Mouse (Mus musculus) gastrocnemius, postnatal 10 days (tissue): ENCODE measurements around the gene Bloc1s3. TPM values are rescaled to one million over a fixed set of nuclear protein-coding genes. Genes with fewer than 3 reads are reported as not detected.
"Not testable (repeated sequence)": the region's sequence is repeated elsewhere in the genome, so short reads cannot be mapped to it uniquely, and the experiment has no call there.

ENCODE experiments used
- DNase-seq: peaks from one replicate; pipeline ENCODE4 v3.0.0; 2021; ENCODE audit warnings: mixed read lengths
- total RNA-seq, 2 experiments: library from RNA; stranded (reverse); gene quantifications; 2 replicates each; pipeline ENCODE4 v1.2.3; 2021

Gene Bloc1s3
- total RNA-seq, 2 experiments from 2014 or later, result 2.2 to 2.4 TPM

DNA sequence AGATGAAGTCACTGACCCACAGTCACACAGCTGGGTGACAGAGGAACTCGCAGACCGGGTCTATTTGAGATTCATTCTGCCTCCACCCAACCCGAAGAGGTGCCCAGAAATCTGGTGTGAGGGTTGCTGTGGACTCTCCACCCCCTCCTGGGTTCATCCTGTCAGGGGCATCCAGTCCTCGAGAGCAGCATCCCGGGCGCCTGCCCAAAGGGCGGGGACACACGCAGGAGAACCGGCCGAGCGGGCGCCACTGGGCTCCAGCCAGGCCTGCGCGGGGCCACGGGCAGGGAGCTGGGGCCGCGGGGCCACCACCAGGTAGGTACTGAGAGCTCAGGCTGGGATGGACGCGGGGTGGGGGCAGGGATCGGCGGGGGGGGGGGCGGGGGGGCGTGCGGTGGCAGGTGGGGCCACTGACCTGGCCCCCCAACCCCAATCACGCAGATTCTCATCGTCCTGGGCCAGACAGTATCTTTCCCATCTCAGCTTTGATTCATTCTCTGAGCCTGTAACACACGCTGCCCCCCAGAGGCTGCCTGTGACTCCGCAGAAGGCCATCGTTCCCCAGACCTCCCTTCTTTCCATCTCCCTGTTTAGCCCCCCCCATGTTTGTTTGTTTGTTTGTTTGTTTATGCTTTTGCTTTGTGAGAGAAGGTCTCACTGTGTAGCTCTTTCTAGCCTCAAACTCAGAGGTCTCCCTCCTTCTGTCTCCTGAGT lies 9.6 kb upstream of the Bloc1s3 start, which contains the start of gene Nkpd1:
Nkpd1 (plus strand) TSS at position 187 of the 714 bp plus-strand sequence.
- no peak for DNase-seq

DNA sequence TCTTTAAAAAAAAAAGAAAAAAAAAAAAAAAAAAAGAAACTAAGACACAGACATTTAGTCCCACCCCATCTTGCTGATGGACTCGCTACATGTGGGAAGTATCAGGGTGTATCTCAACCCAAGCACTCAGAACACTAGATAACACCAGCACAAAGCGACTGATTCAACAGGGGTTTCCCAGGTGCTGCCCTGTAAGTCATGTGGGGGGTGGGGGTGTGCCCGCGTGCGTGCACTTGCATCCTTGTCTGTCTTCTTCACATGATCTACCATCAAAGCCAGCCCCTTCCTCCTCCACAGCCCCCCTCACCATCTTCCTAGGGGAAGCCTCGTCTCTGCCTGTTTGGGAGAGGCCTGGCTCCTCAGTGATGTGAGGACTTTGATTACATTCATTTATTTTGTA lies 4.2 kb upstream of the Bloc1s3 start:
- DNase-seq, result no peak

DNA sequence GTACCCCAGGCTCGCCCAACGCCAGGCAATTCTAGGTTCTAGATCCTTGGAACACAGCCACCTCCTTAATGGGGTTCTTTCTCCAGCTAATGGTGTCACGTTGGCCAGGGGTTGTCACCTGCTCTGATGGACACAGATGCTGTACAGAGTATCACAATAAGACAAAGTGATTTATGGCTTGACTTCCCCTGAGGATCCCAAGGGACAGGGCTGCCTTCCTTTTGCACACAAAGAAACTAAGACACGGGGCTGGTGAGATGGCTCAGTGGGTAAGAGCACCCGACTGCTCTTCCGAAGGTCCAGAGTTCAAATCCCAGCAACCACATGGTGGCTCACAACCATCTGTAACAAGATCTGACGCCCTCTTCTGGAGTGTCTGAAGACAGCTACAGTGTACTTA lies 3.8 kb upstream of the Bloc1s3 start:
- DNase-seq, result not testable (repeated sequence)

DNA sequence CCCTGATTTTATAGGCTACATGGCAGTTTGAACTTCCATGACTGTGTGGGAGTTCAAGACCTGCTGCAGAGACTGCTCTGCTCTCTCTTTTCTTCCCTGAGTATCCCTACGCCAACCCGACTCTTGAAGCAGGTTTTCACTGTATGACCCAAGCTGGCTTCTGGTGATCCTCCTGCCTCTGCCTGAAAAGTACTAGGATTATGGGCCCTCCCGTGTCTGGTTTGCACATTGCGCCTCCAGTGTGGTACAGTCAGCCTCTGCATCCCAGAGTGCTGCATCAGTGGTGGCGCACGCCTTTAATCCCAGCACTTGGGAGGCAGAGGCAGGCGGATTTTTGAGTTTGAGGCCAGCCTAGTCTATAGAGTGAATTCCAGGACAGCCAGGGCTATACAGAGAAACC lies 1.6 kb upstream of the Bloc1s3 start:
- no peak for DNase-seq

DNA sequence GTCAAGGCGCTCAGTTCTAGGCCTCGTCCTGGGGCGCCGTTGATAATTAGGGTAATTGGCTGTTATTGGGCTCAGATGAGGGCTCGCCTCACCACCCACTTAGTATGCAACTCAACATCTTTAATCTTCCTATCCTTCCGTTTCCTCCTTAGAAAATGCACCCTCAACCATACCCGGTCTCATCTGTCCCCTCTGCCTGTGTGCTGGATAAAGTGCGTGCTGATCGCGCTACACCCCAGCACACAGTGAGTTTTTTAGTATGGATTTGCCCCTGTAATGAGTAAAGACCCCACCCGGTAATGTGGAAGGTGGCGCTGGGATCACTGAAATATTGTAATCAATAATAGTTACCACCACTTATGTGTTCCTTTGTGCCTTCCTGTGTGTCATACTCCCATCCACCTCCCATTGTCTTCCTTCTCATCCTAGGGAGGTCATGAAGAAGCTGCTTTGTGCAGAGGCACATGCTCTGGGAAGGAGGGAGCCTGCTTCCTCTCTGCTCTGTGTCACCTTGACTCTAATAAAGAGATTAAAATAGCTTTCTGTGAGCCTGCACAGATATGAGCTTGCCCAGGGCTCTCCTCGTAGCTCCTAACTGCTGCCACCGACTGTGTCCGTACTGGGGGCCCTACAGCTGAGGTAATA lies 879 bp upstream of the Bloc1s3 start:
- DNase-seq, result no peak

DNA sequence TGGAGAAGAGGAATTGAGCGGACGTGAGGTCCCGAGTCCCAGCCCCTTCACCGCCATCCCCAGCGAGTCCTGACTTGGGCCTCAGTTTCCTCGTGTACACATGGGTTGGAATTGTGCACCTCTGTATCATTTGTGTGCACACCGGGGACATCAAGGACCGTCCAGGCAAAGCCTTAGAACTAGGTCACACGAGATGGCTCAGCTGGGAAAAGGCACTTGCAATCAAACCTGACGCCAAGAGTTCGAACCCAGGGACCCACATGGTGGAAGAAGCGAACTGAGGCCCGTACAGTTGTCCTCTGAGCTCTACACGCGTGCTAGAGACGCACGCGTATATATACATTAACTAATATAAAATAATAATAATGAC lies 570 bp downstream of the Bloc1s3 start:
- no peak for DNase-seq

DNA sequence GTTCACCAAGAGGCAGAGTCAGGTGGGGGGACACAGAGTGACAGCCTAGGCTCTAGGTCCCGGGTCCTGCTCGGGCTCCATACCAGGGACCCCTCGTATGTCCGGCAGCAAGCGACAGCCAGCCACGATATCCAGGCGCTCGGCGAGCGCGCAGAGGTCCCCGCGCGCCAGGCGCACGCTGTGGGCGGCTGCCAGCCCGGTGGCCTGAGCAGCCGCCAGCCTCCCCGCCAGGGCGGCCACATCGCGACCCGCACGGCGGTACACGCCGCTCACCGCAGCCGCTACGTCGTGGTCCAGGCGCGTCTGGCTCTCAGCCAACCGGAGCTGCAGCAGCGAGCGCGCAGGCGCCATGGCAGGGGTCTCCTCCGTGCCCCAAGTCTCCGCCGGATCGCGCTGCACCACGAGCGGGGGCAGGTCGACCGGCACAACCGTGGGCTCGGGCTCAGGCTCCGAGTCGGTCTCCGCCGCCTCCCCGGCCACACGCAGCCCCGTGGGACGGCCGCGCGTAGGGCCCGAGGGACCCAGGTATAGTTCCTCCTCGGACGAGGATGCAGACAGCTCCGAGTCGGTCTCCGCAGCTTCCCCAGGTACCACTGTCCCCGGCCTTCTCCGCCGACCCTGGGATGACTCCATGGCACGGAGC lies 1.1 kb downstream of the Bloc1s3 start:
- peak; percentile 61 for DNase-seq

DNA sequence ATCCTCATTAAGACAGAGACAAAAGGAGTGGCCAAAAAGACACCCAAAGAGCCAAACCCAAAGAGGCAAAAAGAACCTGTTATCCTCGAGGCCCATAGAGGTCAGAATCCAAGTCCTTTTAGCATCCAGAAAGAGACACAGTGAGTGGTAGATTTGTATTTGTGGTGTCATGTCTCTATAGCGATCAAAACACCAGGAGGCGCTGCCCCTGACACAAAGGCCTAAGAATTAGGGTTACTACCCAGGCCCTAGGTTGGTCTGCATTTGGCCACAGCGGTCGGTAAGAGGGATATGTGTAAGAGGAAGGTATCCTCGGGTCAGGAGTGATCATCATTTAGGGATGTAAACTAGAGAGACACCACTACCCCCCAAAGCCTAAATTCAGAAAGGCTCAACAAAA lies 1.8 kb downstream of the Bloc1s3 start:
- DNase-seq, result no peak

DNA sequence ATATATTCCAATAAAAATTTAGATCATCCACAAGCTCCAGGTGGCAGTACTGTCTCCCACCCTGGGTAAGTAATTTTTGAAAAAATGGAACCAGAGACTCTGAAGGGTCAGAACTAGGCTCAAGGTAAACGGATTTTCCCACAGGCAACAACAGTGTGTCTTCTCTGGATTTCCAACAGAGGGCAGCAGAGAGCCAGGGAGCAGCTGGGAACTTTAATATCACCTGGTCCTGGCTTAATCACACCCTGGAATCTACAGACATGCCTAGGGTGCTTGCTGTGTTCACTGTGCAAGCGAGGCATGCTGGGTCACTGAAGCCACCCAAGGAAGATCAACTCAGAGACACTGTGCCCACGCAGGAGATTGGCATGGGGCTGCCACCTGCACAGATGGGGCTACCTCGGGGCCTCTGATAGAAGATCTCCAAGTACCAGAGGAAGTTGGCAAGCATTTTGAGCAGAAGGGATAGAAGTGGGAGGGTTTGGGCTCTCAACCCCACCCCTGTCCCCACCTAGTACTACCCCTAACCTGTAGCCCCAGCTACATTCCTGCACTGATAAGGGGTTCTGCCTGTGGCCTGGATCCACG lies 4.6 kb downstream of the Bloc1s3 start:
- DNase-seq, result peak; percentile 43

DNA sequence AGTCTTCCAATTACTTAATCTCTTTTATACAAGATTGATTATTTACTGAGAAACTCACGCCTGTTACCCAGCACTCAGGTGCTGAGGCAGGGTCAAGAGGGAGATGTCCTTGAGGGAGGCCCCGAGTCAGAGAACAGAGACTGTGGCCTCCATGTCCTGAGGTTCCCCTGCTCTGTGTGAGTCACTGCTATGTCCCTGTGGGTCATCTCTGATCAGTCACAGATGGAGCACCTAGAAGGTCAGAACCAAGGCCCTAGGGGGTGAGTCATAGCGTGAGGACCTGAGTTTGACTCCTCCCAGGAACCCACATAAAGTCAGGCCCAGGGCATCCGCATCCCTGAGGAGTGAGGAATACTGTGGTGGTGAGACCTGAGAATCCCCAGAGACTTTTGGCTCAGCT lies 6.5 kb downstream of the Bloc1s3 start:
- no peak for DNase-seq

DNA sequence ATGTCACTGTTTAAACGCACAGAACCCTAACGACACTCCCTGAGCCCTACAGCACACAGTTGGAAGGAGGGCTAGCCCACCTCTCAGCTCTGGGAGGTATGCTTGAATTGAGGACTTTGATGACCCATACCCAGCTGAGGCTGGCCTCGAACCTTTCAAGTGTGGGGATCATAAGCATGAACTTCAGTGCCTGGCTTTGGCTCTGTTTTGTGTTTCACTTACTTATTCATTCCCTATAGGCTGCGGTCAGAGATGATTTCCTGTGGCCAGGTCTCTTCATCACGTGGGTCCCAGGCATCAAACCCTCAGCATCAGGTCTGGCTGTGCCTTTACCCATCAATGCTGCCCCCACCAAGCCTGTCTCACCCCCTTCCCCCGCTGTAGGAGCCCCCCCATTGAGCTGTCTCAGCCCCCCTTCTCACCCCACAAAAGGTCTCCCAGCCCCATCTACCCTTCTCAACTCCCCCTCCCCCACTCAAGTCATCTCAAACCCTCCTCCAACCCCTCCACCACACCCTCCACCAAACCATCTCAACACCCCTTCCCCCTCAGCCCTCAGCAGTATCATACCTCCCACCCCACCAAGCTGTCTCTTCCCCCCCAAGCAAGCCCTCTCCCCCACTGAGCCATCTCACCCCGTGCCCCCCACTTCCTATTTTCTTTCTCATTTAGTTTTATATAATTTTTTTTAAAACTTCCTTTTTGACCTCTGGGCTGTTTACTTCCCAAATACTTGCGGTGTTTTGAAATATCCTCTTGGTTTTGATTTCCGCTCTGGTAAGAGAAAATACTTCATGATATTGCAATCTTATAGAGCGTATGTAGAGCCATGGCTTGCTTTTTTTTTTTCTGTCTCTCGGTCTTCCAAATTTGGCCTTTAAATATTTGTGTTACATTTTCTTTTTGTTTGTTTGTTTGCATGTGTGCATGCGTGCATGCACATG lies 7.5 kb downstream of the Bloc1s3 start:
- no peak for DNase-seq

DNA sequence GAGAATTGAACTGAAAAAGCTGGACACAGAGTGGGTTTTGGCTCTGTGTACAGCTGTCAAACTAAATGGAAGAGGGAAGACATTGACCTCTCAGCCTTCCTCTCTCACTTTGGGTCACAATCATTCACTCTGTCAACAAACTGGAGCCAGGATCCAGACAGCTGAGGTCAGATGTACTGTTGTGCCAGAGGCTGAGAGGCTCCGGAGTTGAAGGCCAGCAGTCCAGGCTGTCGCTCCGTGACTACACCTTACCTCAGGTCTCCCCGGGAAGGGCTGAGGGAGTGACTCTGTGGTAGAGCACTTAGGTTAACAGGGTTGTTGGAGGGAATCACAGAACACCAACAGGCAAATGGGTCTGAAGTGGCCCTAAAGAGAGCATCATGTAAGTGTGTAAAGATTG lies 9.8 kb downstream of the Bloc1s3 start:
- DNase-seq, result no peak

DNA sequence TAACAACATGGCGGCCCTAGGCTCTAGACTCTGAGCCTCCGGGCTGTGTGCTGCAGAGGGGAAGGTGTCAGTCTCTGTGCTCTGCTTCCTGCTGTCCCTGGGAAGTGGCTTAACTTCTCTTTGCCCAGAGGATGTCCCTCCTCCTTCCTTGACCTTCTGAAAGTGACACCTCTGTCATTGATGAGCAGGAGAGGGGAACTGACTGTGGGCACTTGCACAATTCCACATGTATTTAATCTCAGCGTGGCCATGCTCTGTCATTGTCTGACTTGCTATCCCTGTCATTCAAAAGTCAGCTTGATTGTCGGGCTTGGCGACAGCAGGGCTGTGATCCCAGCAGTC lies 12.0 kb downstream of the Bloc1s3 start:
- no peak for DNase-seq

DNA sequence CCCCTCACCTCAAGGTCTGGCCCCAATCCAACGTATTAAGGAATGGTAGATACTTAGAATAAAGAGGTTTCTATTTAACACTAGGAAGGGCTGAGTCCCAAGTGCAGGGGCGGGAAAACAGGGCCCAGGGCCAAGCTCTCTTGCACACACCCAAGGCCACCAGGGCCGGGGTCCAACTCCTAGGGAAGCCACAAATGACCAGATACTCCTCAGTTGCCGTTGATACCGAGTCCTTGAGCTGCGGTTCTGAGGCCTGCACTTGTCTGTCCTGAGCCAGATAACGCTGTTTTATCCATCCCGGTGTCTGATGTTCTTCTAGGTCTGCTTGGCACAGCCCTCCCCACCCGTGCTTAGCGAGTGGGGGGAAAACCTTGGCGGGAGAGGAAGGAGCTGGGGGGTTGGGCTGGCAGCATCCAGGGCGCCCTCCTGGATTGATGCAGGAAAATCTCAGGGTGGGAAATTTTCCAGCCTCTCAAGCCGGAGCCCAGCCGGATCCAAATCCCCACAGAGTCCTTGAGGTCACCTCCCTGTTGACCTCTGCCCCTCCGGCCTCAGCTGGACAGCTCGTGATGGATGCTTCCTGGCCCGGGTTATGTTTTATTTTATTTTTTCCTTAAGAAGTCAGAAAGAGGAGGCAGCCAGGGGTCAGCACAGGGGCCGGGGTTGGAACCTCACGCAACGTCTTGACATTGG lies 12.5 kb downstream of the Bloc1s3 start:
- peak; percentile 49 for DNase-seq

DNA sequence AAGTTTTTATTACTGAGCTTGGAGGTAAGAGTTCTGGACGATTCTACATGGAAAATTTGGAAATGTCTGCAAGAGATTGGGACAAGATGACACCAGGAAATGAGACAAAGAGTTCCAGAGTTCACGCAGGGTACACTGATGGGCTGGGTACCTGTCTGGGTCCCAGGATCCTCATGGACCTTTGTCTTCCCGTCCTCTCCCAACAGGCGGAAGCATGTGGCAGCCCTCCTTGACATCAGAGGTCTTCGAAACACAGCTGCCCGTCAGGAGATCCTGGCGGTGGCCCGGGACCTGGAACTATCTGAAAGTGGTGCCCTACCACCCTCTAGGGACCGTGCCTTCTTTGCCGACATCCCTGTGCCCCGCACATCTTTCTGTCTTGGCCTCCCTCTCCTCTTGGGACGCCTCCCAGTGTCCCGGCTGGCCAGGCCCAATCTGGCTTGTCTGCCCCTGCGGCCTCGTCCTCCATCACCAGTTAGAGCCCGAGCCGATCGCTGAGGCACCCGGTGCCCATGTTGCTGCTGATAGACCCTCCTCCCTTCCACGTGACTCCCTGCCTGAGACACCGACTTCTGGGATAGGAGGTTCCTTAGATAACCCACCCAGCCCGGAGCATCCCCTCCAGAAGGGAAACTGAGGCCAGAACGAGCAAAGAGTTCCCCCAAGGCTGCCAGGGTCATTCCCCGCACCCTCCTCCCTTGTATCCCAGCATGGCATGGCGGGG lies 13.3 kb downstream of the Bloc1s3 start:
- DNase-seq, result no peak

DNA sequence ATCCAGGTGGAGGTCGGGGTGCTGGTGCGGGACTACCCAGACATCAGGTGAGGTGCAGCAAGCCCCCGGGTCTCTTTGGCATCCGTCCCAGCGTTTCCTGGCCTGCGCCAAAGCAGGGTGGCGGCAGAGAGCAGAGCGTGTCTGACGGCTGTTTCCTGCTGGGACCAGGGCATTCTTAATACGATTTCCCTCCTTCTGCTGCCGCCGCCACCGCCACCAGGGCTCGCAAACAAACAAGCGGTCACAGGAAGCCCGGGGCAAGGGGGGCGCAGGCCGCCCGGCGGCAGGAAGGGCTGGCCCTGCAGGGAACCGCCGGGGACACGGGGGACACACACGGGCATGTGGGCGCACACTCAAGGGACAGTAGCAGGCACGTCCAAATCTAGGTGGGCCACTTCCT lies 16.4 kb downstream of the Bloc1s3 start:
- DNase-seq, result peak; percentile 34

DNA sequence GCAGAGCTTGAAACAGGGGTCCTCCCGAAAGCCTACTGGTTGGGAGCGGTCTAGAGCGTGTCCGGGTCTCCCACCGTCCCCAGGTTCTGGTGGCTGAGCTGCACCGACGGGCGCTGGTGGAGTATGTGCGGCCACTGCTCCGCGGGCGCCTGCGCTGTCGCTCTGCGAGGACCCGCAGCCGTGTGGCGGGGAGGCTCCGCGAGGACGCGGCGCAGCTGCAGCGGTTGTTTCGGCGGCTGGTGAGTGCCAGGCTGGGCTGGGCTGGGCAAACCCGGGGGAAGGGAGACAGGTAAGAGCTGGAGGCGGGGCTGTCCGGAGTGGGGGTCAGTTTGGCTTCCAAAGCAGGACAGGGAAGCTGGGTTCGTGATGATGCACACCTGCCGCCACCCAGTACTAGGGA lies 18.6 kb downstream of the Bloc1s3 start:
- no peak for DNase-seq

DNA sequence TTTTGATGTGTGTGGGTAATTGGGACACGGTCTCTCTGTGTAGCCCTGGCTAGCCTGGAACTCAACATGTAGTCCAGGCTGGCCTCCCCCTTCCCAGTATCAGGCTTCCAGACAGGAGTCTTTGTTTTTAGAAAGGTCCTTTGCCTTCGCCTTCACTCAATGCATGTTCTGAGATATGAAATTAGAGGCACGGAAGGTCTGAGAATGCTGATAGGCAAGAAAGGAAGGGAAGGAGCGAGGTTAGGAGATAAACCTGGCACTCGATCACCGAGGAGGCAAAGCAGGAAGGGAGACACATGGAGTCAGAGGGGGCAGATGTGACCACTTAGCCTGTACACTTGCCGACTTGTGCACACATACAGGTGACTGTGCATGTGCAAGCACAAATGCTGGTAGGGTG lies 21.6 kb downstream of the Bloc1s3 start:
- no peak for DNase-seq

DNA sequence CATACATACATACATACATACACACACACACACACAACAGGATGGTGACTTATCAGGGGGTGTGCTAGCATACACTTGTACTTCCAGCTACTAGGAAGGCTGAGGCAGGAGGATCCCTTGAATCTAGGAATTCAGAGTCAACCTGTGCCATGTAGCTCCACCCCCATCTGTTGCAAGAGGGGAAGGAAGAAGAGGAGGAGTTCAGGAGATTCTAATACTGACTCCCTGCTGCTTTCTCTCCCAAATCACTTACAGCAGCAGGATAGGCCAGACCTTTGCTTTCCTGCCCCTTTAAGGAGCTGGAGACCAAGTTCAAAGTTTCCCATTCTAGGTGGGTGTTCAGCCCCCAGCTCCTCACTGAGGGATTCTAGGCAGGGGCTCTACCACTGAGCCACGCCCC lies 22.7 kb downstream of the Bloc1s3 start:
- DNase-seq, result no peak

DNA sequence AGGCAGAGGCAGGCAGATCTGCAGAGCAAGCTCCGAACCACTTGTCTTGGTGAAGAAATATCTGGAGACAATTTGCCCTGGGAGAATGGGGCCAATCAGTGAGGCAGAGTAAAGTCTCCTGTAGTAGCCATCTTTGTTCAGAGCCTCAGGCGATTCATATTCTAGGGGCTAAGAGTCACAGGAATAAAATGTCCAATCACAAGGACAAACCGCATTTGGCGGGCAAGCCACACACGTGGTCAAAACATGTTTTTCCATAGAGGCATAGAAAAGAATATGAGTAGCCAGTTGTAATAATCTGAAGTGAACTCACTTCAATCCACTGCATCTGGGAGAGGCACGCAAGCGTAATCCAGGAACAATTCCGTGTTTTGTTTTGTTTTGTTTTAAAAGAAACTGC lies 24.9 kb downstream of the Bloc1s3 start:
- no peak for DNase-seq
